Mouse (Mus musculus) heart, embryonic 13.5 days (tissue): Measurements from ENCODE around the gene Csk. TPM values are rescaled to one million over a fixed set of nuclear protein-coding genes. Genes with fewer than 3 reads are reported as not detected.

Source experiments
- ATAC-seq: fragments of 200-750 bp; cut with Nextera tagmentation; 2 replicates; pipeline ENCODE4 v1.8.0; 2017; ENCODE audit warnings: moderate TSS enrichment; ENCODE audit not compliant: insufficient number of reproducible peaks, low FRiP score, low TSS enrichment; ENCODE audit errors: extremely low read depth
- H3K27ac ChIP-seq: fragments of 300-500 bp; sonication (generic); replicated peaks from 2 replicates; pipeline ENCODE4 v1.5.1; 2015; ENCODE audit warnings: moderate library complexity, mild to moderate bottlenecking, inconsistent platforms
- H3K27me3 ChIP-seq: fragments of 300-500 bp; sonication (generic); replicated peaks from 2 replicates; pipeline ENCODE4 v1.6.1; 2015; ENCODE audit warnings: mild to moderate bottlenecking, inconsistent platforms
- H3K36me3 ChIP-seq: fragments of 300-500 bp; sonication (generic); 2 replicates; pipeline ENCODE4 v1.6.1; 2015; ENCODE audit warnings: mild to moderate bottlenecking, inconsistent platforms
- H3K4me1 ChIP-seq: fragments of 300-500 bp; sonication (generic); 2 replicates; pipeline ENCODE4 v1.6.1; 2015; ENCODE audit warnings: inconsistent platforms
- H3K4me2 ChIP-seq: fragments of 300-500 bp; sonication (generic); 2 replicates; pipeline ENCODE4 v1.6.1; 2015; ENCODE audit warnings: inconsistent platforms, mild to moderate bottlenecking, moderate library complexity
- H3K4me3 ChIP-seq: fragments of 300-500 bp; sonication (generic); 2 replicates; pipeline ENCODE4 v1.5.1; 2015; ENCODE audit warnings: moderate library complexity, mild to moderate bottlenecking, inconsistent platforms
- H3K9ac ChIP-seq: fragments of 300-500 bp; sonication (generic); 2 replicates; pipeline ENCODE4 v1.6.1; 2015; ENCODE audit warnings: inconsistent platforms, mild to moderate bottlenecking, moderate library complexity
- H3K9me3 ChIP-seq: fragments of 300-500 bp; sonication (generic); 2 replicates; pipeline ENCODE4 v1.6.1; 2016; ENCODE audit warnings: inconsistent platforms
- WGBS: fragments of 180-500 bp; shearing (Covaris S2); methylation state at CpG from one replicate; pipeline ENCODE4 v1.1.7; 2015; ENCODE audit warnings: mixed read lengths; 5-methylcytosine and 5-hydroxymethylcytosine counted together
- polyA plus RNA-seq: library from polyadenylated mRNA; unstranded; fragments of >200 nt; fragmentation: Nextera tagmentation; extraction: Ambion mirVana; gene quantifications from 2 replicates; pipeline ENCODE4 v1.2.1, GENCODE M21; 2015

Gene Csk
- polyA plus RNA-seq, 1 experiment from 2014 or later: 16.3 TPM

DNA sequence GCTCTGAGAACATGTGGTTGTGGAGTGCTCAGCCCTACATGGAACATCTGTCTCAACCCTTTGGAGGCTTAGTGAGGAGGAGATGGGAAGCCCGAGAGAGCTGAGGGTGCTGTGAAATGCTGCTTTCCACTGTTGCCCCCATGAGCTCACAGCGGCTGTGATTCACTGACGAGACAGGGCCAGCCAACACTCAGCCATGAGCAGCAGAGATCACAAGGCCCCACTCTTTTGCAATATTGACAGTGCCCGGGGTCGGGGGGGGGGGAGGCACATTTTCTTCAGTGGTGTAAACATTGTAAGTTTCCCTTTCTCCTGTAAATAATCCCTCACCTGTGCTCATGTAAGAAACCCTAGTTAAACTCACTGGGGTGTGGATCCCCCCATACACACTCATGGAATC, 18.1 kb upstream of the Csk start:
- Histone ChIP-seq H3K27ac (no peak overlapping the region), H3K4me2 (no peak overlapping the region), H3K9ac (no peak overlapping the region), H3K27me3 (0 out of 2 replicates have a peak, but pooled peaks cover 2% of the 10 kb centered on the region), H3K4me1 (0 out of 2 replicates have a peak, but pooled peaks cover 3% of the 10 kb centered on the region), H3K4me3 (no peak overlapping the region), H3K9me3 (no peaks in the 10 kb centered on the region), H3K36me3 (no peaks in the 10 kb centered on the region)
- WGBS: 67% methylated on average over 5 of the region's 5 CpGs
- no peak for ATAC-seq

DNA sequence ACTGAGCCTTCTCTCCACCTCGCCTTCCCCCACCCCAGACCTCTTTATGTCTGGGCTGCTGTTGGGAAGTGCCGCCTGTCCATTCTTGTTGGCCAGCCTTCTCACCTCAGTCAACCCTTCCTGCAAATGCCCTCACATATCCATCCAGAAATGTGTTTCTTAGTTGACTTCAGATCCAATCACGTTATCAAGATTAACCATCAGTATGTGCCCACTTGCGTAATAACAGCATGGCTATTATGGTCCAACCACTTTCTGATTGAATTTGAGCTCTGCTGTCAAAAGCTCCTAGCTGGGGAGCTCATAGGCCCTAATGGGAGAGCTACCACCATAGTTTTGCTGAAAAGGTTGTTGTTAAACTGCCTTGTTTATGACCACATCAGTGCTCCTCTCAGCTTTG, 17.6 kb upstream of the Csk start:
- Histone ChIP-seq H3K27ac (no peak overlapping the region), H3K27me3 (0 out of 2 replicates have a peak, but pooled peaks cover 3% of the 10 kb centered on the region), H3K36me3 (no peaks in the 10 kb centered on the region), H3K9ac (no peak overlapping the region), H3K9me3 (no peaks in the 10 kb centered on the region), H3K4me1 (0 out of 2 replicates have a peak, but pooled peaks cover 3% of the 10 kb centered on the region), H3K4me3 (no peak overlapping the region), H3K4me2 (no peak overlapping the region)
- WGBS: 73% methylated on average over 4 of the region's 4 CpGs
- no peak for ATAC-seq

DNA sequence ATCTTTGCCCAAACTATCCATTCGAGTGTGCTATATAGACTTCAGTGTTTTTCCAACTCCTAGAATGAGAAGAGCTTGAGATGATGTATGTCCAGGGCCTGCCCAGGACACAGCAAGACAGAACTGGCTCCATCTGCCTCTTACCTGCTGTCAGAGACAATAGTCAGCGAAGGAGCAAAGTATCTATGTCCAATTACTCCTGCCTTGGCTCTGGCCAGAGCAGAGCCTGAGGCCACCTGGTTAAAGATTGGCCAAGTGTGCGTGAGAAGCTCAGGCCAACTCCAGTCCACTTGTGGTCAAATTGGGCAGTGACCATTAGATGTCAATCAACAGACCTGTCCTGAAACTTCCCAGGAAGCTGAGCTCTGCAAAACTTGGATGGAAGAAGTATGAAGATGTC, 16.1 kb upstream of the Csk start:
- 0 out of 2 replicates have a peak, but pooled peaks cover 3% of the 10 kb centered on the region for H3K27me3 ChIP-seq
- H3K4me1 ChIP-seq: 0 out of 2 replicates have a peak, but pooled peaks cover 3% of the 10 kb centered on the region
- H3K4me2 ChIP-seq: no peak overlapping the region
- 67% methylated on average over 3 of the region's 3 CpGs for WGBS
- no peak for ATAC-seq
- H3K9me3 ChIP-seq: no peaks in the 10 kb centered on the region
- H3K9ac ChIP-seq: no peak overlapping the region
- no peak overlapping the region for H3K4me3 ChIP-seq
- no peaks in the 10 kb centered on the region for H3K36me3 ChIP-seq
- no peak overlapping the region for H3K27ac ChIP-seq

DNA sequence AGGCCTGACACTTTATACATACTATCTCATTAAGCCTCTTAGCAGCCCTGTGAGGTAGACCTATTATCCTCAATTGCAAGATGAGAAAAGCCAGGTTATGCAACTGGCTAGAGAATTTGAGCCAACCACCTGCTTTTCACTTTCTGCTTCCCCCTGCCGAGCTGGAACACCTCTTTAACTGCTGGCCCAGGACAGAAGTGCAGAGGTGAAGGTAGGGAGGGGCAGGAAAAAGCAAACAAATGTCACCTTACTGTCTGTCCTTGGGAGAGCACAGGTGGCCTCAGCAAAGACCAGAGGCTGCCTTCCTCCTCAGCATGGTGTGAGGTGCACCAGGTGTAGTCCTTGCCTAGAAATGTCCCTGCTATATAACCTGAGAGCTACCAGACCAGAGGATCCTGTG, 14.8 kb upstream of the Csk start:
- no peak overlapping the region for H3K4me3 ChIP-seq
- no peaks in the 10 kb centered on the region for H3K36me3 ChIP-seq
- no peak overlapping the region for H3K27ac ChIP-seq
- H3K9ac ChIP-seq: no peak overlapping the region
- no peaks in the 10 kb centered on the region for H3K9me3 ChIP-seq
- no peak for ATAC-seq
- WGBS: 45% methylated on average over 1 of the region's 1 CpGs
- 0 out of 2 replicates have a peak, but pooled peaks cover 3% of the 10 kb centered on the region for H3K4me1 ChIP-seq
- no peak overlapping the region for H3K4me2 ChIP-seq
- 0 out of 2 replicates have a peak, but pooled peaks cover 3% of the 10 kb centered on the region for H3K27me3 ChIP-seq

DNA sequence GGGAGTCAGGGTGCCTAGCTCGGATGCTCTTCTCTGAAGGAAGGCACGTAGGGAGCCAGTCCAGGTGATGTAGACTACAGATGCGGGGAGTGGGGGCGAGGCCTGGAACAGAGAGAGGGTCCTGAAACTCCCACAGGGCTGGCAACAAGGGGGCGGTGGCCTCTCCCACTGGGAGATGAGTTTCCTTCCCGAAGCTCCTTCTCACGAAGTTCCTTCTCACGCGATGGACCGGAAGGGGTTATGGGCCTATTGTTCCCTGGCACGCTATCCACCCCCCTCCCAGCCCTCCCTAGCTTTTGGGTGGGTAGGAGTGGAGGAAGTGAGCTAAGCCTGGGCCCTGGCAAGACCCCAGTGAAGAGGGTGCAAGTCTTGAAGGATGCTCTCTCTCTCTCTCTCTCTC, 14.4 kb upstream of the Csk start:
- no peak overlapping the region for H3K27ac ChIP-seq
- H3K9me3 ChIP-seq: no peaks in the 10 kb centered on the region
- 56% methylated on average over 11 of the region's 11 CpGs for WGBS
- no peaks in the 10 kb centered on the region for H3K36me3 ChIP-seq
- 0 out of 2 replicates have a peak, but pooled peaks cover 3% of the 10 kb centered on the region for H3K27me3 ChIP-seq
- H3K4me3 ChIP-seq: no peak overlapping the region
- no peak overlapping the region for H3K4me2 ChIP-seq
- H3K9ac ChIP-seq: no peak overlapping the region
- no peak for ATAC-seq
- 0 out of 2 replicates have a peak, but pooled peaks cover 3% of the 10 kb centered on the region for H3K4me1 ChIP-seq

DNA sequence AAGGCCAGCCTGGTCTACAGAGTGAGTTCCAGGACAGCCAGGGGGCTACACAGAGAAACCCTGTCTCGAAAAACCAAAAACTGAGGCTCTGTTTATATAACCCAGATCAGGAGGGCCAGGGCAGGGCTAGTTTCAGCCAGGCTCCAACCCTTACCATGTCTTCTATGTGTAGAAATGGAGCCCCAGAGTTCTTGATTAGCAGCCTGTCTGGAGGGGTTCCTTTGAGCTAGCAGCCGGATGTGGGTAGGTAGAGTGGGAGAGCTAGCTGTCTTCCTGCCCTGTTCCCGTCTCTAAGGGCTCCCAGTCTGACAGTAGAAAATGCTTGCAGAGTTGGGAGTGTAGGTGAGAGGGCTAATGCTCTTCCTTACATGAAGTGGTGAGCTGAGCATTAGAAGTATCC, 13.7 kb upstream of the Csk start:
- Histone ChIP-seq H3K27ac (no peak overlapping the region), H3K9me3 (no peaks in the 10 kb centered on the region), H3K9ac (no peak overlapping the region), H3K4me2 (no peak overlapping the region), H3K4me3 (no peak overlapping the region), H3K27me3 (0 out of 2 replicates have a peak, but pooled peaks cover 3% of the 10 kb centered on the region), H3K36me3 (no peaks in the 10 kb centered on the region), H3K4me1 (0 out of 2 replicates have a peak, but pooled peaks cover 3% of the 10 kb centered on the region)
- 72% methylated on average over 3 of the region's 3 CpGs for WGBS
- ATAC-seq: no peak

DNA sequence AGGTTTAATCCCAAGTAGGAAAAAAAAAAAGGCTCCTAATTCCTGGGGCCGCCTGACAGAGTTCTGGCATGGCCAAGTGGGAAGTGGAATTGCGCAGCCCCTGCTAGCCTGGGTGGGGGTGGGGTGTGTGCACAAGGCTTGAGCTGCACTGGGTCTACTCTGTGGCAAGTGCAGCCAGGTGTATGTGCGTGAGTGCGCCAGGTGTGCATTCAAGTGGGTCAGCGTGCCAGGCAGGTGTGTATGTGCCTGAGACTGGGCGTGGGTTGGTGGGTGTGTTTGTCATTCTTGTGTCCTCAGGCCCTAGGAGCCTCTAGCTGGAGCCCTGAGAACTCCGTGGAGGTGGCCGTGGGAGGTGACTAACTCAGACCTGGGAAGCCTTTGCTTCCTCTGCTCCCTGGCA, 13.1 kb upstream of the Csk start:
- 0 out of 2 replicates have a peak, but pooled peaks cover 3% of the 10 kb centered on the region for H3K4me1 ChIP-seq
- H3K9ac ChIP-seq: no peak overlapping the region
- H3K36me3 ChIP-seq: no peaks in the 10 kb centered on the region
- no peaks in the 10 kb centered on the region for H3K9me3 ChIP-seq
- no peak overlapping the region for H3K27ac ChIP-seq
- WGBS: 84% methylated on average over 8 of the region's 8 CpGs
- H3K27me3 ChIP-seq: 0 out of 2 replicates have a peak, but pooled peaks cover 3% of the 10 kb centered on the region
- H3K4me3 ChIP-seq: no peak overlapping the region
- ATAC-seq: no peak
- no peak overlapping the region for H3K4me2 ChIP-seq

DNA sequence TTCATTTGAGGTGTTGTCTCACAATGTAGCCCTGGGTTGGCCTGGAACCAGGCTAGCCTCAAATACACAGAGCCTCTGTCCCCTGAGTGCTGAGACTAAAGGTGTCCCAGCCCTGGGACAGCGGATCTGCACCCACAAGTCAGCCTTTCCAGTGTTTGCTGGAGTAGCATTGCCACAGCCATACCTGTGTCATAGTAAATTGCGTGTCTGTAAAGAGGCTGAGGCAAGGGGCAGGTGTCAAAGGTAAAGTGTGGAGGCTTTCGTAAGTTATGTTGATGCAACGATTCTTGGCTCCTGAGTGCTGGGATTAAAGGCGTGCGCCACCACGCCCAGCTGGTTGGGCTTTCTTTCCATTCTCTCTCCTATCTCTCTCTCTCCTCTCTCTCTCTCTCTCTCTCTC, 11.2 kb upstream of the Csk start:
- H3K4me1 ChIP-seq: 0 out of 2 replicates have a peak, but pooled peaks cover 3% of the 10 kb centered on the region
- 0 out of 2 replicates have a peak, but pooled peaks cover 3% of the 10 kb centered on the region for H3K27me3 ChIP-seq
- H3K9me3 ChIP-seq: no peaks in the 10 kb centered on the region
- no peak overlapping the region for H3K9ac ChIP-seq
- no peak overlapping the region for H3K27ac ChIP-seq
- 46% methylated on average over 7 of the region's 7 CpGs for WGBS
- no peak overlapping the region for H3K4me2 ChIP-seq
- no peaks in the 10 kb centered on the region for H3K36me3 ChIP-seq
- no peak for ATAC-seq
- H3K4me3 ChIP-seq: no peak overlapping the region

DNA sequence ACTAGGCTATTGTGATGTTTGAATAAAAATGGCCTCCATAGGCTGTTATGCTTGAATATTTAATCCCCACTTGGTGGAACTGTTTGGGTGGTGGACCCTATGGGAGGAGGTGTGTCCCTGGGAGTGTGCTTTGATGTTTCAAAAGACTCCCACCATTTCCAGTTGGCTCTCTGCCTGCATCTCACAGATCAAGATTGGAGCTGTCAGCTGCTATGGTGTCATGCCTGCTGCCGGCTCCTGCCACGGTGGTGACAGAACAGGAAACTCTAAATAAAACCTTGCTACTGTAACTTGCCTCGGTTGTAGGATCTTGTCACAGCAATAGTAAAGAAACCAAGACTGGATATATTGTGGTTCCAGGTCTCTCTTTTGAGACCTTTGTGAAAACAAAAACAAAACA, 8.1 kb upstream of the Csk start:
- no peak overlapping the region for H3K9ac ChIP-seq
- WGBS: 14% methylated on average over 3 of the region's 3 CpGs
- no peak for ATAC-seq

DNA sequence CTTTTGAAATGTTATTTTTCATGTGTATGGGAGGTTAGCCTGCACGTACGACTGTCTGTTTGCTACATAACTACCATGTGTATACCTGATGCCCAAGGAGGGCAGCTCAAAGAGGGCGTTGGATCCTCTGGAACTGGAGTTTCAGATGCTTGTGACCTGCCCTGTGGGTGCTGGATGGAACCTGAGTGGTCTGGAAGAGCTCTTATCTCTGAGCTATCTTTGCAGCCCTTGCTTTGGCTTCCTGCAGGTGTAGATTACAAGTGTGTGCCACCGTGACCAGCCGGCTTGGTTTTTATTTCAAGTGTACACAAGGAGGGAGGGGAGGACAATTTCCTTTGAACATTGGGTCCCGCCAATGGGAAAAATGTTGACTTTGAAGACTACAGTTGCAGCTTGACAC, 7.1 kb upstream of the Csk start:
- Histone ChIP-seq H3K4me3 (no peak overlapping the region), H3K9me3 (no peaks in the 10 kb centered on the region), H3K4me2 (no peak overlapping the region), H3K27ac (no peak overlapping the region), H3K36me3 (no peaks in the 10 kb centered on the region), H3K27me3 (no peaks in the 10 kb centered on the region), H3K9ac (no peak overlapping the region), H3K4me1 (peaks cover 4% of the 10 kb centered on the region)
- no peak for ATAC-seq
- WGBS: 60% methylated on average over 6 of the region's 6 CpGs

More for the DNA sequence above, 8.1 kb upstream of the Csk start:
- no peak overlapping the region for H3K27ac ChIP-seq
- H3K9me3 ChIP-seq: no peaks in the 10 kb centered on the region
- no peak overlapping the region for H3K4me3 ChIP-seq
- H3K27me3 ChIP-seq: 0 out of 2 replicates have a peak, but pooled peaks cover 2% of the 10 kb centered on the region
- H3K4me1 ChIP-seq: no peaks in the 10 kb centered on the region
- H3K36me3 ChIP-seq: no peaks in the 10 kb centered on the region
- no peak overlapping the region for H3K4me2 ChIP-seq

DNA sequence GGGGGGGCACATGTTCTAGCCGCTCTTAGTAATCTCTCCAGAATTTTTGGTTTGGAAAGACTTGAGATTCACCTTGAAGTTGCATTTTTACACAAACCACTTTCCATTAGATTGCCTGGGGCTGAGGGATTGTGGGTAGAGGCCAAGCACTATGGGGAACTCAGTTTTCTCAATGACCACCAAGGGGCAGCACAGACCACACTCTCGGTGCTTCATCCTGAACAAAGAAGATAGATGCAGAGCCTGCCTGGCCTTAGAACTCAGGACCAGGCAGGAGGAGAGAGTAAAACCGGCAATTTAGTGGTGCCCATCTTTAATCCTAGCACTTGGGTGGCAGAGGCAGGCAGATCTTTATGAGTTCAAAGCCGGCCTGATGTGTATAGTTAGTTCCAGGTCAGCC, 6.3 kb upstream of the Csk start:
- Histone ChIP-seq H3K9ac (no peak overlapping the region), H3K27ac (no peak overlapping the region), H3K36me3 (no peaks in the 10 kb centered on the region), H3K4me2 (no peak overlapping the region), H3K4me1 (peaks cover 4% of the 10 kb centered on the region), H3K27me3 (peaks cover 5% of the 10 kb centered on the region), H3K4me3 (no peak overlapping the region), H3K9me3 (no peaks in the 10 kb centered on the region)
- no peak for ATAC-seq
- 14% methylated on average over 4 of the region's 4 CpGs for WGBS

DNA sequence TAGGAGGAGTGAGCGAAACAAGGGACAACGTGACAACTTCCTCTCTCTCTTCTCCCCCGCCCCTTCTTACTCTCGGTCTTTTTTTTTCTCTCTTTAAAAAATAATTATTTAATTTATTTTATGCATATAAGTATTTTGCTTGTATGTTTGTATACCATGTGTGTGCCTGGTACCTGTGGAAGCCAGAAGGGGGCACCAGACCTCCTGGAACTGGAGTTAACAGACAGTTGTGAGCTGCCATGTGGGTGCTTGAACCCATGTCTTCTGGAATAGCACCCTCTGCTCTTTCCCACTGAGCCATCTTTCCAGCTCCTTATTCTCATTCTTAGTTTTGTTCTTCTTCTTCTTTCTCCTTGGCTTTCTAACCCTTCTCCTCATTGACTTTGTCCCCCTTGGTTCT, 5.5 kb upstream of the Csk start:
- peaks cover 13% of the 10 kb centered on the region for H3K27me3 ChIP-seq
- 76% methylated on average over 4 of the region's 4 CpGs for WGBS
- H3K9me3 ChIP-seq: no peaks in the 10 kb centered on the region
- no peak overlapping the region for H3K4me2 ChIP-seq
- no peak for ATAC-seq
- no peaks in the 10 kb centered on the region for H3K36me3 ChIP-seq
- no peak overlapping the region for H3K27ac ChIP-seq
- H3K9ac ChIP-seq: no peak overlapping the region
- peaks cover 4% of the 10 kb centered on the region for H3K4me1 ChIP-seq
- H3K4me3 ChIP-seq: no peak overlapping the region
